Mouse (Mus musculus) heart, adult 2 months (tissue): ENCODE measurements around the gene Rnf19b. TPM values are rescaled to one million over a fixed set of nuclear protein-coding genes. Genes with fewer than 3 reads are reported as not detected.
A peak's percentile ranks its signal among the peaks of the same experiment; 100 is the strongest.

ENCODE experiments used
- DNase-seq, 2 experiments: peaks; one replicate each; pipeline ENCODE4 v3.0.0; 2021
- H3K27ac ChIP-seq: fragments of 200-600 bp; 2 replicates; pipeline ENCODE4 v1.8.1; 2022
- H3K27me3 ChIP-seq: fragments of 200-500 bp; 2 replicates; pipeline ENCODE4 v1.6.1; 2012; ENCODE audit warnings: mild to moderate bottlenecking, low read length, inconsistent platforms, mixed read lengths; ENCODE audit not compliant: control insufficient read depth, insufficient read depth
- H3K36me3 ChIP-seq: fragments of 200-500 bp; 2 replicates; pipeline ENCODE4 v1.6.1; 2012; ENCODE audit warnings: low read length, inconsistent platforms; ENCODE audit not compliant: control insufficient read depth, insufficient read depth
- H3K4me1 ChIP-seq: fragments of 200-500 bp; 2 replicates; pipeline ENCODE4 v1.6.1; 2011; ENCODE audit warnings: low read length; ENCODE audit not compliant: control insufficient read depth, insufficient read depth
- H3K4me3 ChIP-seq: fragments of 200-600 bp; 2 replicates; pipeline ENCODE4 v1.8.1; 2022
- H3K79me2 ChIP-seq: fragments of 200-500 bp; replicated peaks from 2 replicates; pipeline ENCODE4 v1.6.1; 2012; ENCODE audit warnings: mild to moderate bottlenecking, inconsistent platforms, low read length, moderate library complexity, mixed read lengths; ENCODE audit not compliant: control insufficient read depth, insufficient read depth
- H3K9ac ChIP-seq: fragments of 200-500 bp; 2 replicates; pipeline ENCODE4 v1.6.1; 2012; ENCODE audit warnings: low read depth, mild to moderate bottlenecking, control low read depth, inconsistent platforms, low read length, mixed read lengths
- CTCF ChIP-seq: fragments of 200-600 bp; IDR thresholded peaks from 2 replicates; pipeline ENCODE4 v1.8.1; 2022; ENCODE audit warnings: antibody characterized with exemption, mild to moderate bottlenecking, moderate library complexity
- EP300 ChIP-seq: fragments of 200-500 bp; IDR thresholded peaks from 2 replicates; pipeline ENCODE4 v1.6.1; 2011; ENCODE audit warnings: low read depth, low read length, control low read depth; ENCODE audit not compliant: insufficient read depth
- POLR2A ChIP-seq: fragments of 200-500 bp; IDR thresholded peaks from 2 replicates; pipeline ENCODE4 v1.6.1; 2011; ENCODE audit warnings: mild to moderate bottlenecking, low read depth, low read length, control low read depth; ENCODE audit not compliant: insufficient read depth
- WGBS: fragments of 180-500 bp; shearing (Covaris S2); methylation state at CpG from one replicate; pipeline ENCODE4 v1.1.7; 2018; 5-methylcytosine and 5-hydroxymethylcytosine counted together
- intact Hi-C: fragments of 180-260 bp; cut with DNase I; formaldehyde crosslinking; loops from one replicate; pipeline ENCODE4 v1.15.1; 2025
- polyA plus RNA-seq: library from polyadenylated mRNA; depleted of rRNA; stranded (reverse); fragments of >200 nt; gene quantifications from 2 replicates; pipeline ENCODE4 v1.2.3, GENCODE M21; 2012
- total RNA-seq, 2 experiments: library from RNA; stranded (reverse); gene quantifications; 2 replicates each; pipeline ENCODE4 v1.2.3; 2021

The Rnf19b gene
- total and polyA plus RNA-seq, 3 experiments: 21.1 to 28.1 (median 27.1) TPM

GRCm38 (mm10) chr4:129016329-129016728 lies 41.7 kb upstream of the Rnf19b start:
- TF ChIP-seq EP300 (no peak), CTCF (no peak), POLR2A (no peak)
- intact Hi-C loops: loop anchor here (5.0 kb wide), 1 partner anchor 34 kb away; no protein-coding TSS in a partner anchor

DNA sequence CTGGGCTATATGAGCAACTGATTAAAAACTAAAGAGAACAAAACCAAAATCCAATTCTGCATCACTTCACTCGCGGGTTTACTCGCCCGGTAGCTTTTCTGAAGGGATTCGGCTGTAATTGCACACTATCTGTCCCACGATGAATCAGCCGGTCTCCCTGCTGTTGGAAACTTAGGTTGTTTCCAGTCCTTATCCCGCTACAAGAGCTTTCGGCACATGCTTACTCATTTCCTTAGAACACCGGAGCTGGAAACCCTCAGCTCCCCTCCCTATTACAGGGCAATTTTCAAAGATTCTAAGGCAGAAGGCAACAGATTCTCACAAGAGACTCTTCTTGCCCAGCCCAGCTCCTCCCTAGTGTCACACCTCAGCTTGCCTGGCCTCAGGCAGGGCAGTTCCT lies 40.9 kb upstream of the Rnf19b start:
- Histone ChIP-seq H3K27me3 (no peaks in the 10 kb centered on the region), H3K9ac (no peak overlapping the region), H3K4me3 (no peak overlapping the region), H3K79me2 (no peaks in the 10 kb centered on the region), H3K36me3 (no peaks in the 10 kb centered on the region), H3K4me1 (peaks cover 16% of the 10 kb centered on the region), H3K27ac (no peak overlapping the region)
- intact Hi-C loops: loop anchor here (5.0 kb wide), 1 partner anchor 35 kb away; no protein-coding TSS in a partner anchor
- no peak for DNase-seq
- TF ChIP-seq EP300 (no peak), CTCF (no peak), POLR2A (no peak)
- WGBS: 47% methylated on average over 10 of the region's 10 CpGs

More at GRCm38 (mm10) chr4:129016329-129016728, 41.7 kb upstream of the Rnf19b start:
- Histone ChIP-seq H3K4me1 (peaks cover 16% of the 10 kb centered on the region), H3K79me2 (no peaks in the 10 kb centered on the region), H3K27ac (no peak overlapping the region), H3K36me3 (no peaks in the 10 kb centered on the region), H3K27me3 (no peaks in the 10 kb centered on the region), H3K9ac (no peak overlapping the region), H3K4me3 (no peak overlapping the region)
- DNase-seq: no peak
- 35% methylated on average over 4 of the region's 4 CpGs for WGBS

GRCm38 (mm10) chr4:129018788-129019435 lies 39.2 kb upstream of the Rnf19b start:
- H3K27ac ChIP-seq: no peak overlapping the region
- TF ChIP-seq EP300 (no peak), POLR2A (no peak), CTCF (no peak)
- 70% methylated on average over 9 of the region's 9 CpGs for WGBS

DNA sequence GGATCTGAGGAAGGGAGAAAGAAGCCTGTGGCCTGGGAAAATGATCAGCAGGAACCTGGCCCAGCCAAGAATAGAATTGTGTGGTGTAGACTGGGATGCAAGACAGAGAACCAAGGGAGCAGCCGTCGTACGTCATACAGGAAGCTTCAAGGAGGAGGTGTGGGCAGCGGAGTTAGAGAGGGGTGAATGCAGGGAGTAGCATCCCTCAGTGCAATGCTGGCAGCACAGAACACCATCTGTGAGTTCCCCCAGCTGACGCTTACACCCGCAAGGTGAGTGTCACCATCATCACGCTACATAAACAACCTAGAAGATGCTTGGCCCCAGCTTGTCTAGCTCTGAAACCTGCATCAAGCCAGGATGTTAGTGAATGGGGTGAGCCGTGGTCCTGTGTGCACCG lies 38.3 kb upstream of the Rnf19b start:
- H3K4me1 ChIP-seq: peaks cover 19% of the 10 kb centered on the region
- no peaks in the 10 kb centered on the region for H3K36me3 ChIP-seq
- no peak overlapping the region for H3K27ac ChIP-seq
- H3K9ac ChIP-seq: no peak overlapping the region
- TF ChIP-seq POLR2A (no peak), EP300 (no peak), CTCF (no peak)
- 53% methylated on average over 9 of the region's 9 CpGs for WGBS
- no peak for DNase-seq
- no peak overlapping the region for H3K4me3 ChIP-seq
- no peaks in the 10 kb centered on the region for H3K27me3 ChIP-seq
- H3K79me2 ChIP-seq: no peaks in the 10 kb centered on the region
- intact Hi-C loops: loop anchor here (5.0 kb wide), 2 partner anchors 37 to 38 kb away; partner anchors contain the start of gene Rnf19b

More at GRCm38 (mm10) chr4:129018788-129019435, 39.2 kb upstream of the Rnf19b start:
- intact Hi-C loops: loop anchor here (5.0 kb wide), 1 partner anchor 37 kb away; no protein-coding TSS in a partner anchor
- Histone ChIP-seq H3K27me3 (no peaks in the 10 kb centered on the region), H3K4me1 (peaks cover 17% of the 10 kb centered on the region), H3K36me3 (no peaks in the 10 kb centered on the region), H3K9ac (no peak overlapping the region), H3K79me2 (no peaks in the 10 kb centered on the region), H3K4me3 (no peak overlapping the region)
- no peak for DNase-seq

DNA sequence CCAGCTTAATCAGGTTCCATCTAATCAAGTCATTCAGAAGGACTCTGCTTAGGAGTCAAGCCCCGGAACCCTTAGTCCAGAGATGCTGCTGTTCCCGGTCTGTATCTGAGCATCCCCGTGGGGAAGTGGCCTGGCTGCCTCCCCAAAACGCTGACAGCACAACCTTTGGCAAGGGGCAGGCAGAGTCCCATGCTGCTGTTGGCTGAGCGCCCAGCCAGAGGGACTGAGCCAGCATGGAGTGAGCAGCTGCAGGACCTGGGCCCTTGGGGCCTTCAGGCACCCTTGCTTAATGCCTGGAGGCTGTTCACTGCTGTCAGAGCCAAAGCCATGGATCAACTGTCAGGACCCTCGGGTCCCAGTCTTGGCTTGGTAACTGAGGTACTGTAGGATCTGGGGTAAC lies 37.6 kb upstream of the Rnf19b start:
- H3K4me3 ChIP-seq: no peak overlapping the region
- H3K79me2 ChIP-seq: no peaks in the 10 kb centered on the region
- no peaks in the 10 kb centered on the region for H3K36me3 ChIP-seq
- TF ChIP-seq POLR2A: no peak
- TF ChIP-seq CTCF: no peak
- peak; percentile 89 for TF ChIP-seq EP300
- peaks cover 20% of the 10 kb centered on the region for H3K4me1 ChIP-seq
- peak; percentile 93 to 94 for DNase-seq
- intact Hi-C loops: loop anchor here (5.0 kb wide), 1 partner anchor 37 kb away; the partner anchor contains the start of gene Rnf19b
- H3K9ac ChIP-seq: no peak overlapping the region
- WGBS: 16% methylated on average over 6 of the region's 6 CpGs
- H3K27me3 ChIP-seq: no peaks in the 10 kb centered on the region
- peak overlapping the region; percentile 82 for H3K27ac ChIP-seq

- Histone ChIP-seq H3K79me2 (no peaks in the 10 kb centered on the region), H3K4me3 (no peak overlapping the region), H3K4me1 (peaks cover 20% of the 10 kb centered on the region), H3K36me3 (no peaks in the 10 kb centered on the region), H3K27ac (peak overlapping the region; percentile 82), H3K27me3 (no peaks in the 10 kb centered on the region), H3K9ac (no peak overlapping the region)
- no peak for TF ChIP-seq CTCF
- TF ChIP-seq EP300: no peak
- no peak for TF ChIP-seq POLR2A
- peak in 1 of 2 experiments; percentile 51 for DNase-seq
- 56% methylated on average over 3 of the region's 3 CpGs for WGBS
- intact Hi-C loops: loop anchor here (5.0 kb wide), 1 partner anchor 36 kb away; the partner anchor contains the start of gene Rnf19b
Observed at GRCm38 (mm10) chr4:129021426-129021825, 36.6 kb upstream of the Rnf19b start.
